Mouse (Mus musculus) macrophage (primary cell): ENCODE data around the gene Smg9. TPM values are rescaled to one million over a fixed set of nuclear protein-coding genes. Genes with fewer than 3 reads are reported as not detected.

Experiments
- H3K27ac ChIP-seq: fragments of 350-480 bp; formaldehyde crosslinking; 2 replicates; pipeline ENCODE4 v1.9.0; 2021
- H3K36me3 ChIP-seq: fragments of 350-480 bp; formaldehyde crosslinking; 2 replicates; pipeline ENCODE4 v1.9.0; 2021; ENCODE audit errors: inconsistent target
- H3K4me3 ChIP-seq: fragments of 350-480 bp; formaldehyde crosslinking; 2 replicates; pipeline ENCODE4 v1.9.0; 2021; ENCODE audit errors: inconsistent target
- H3K79me2 ChIP-seq: fragments of 350-480 bp; formaldehyde crosslinking; 2 replicates; pipeline ENCODE4 v1.9.0; 2021; ENCODE audit errors: inconsistent target
- WGBS: methylation state at CpG from one replicate; pipeline ENCODE4 v1.1.7; 2026; ENCODE audit warnings: inconsistent platforms; ENCODE audit not compliant: missing documents; 5-methylcytosine and 5-hydroxymethylcytosine counted together
- polyA plus RNA-seq: library from polyadenylated mRNA; stranded (reverse); fragments of 250-400 nt; gene quantifications from 3 replicates; pipeline ENCODE4 v1.2.4, GENCODE M21; 2018; ENCODE audit warnings: inconsistent platforms

Smg9 gene
- polyA plus RNA-seq, 1 experiment from 2014 or later: 19.7 TPM

DNA sequence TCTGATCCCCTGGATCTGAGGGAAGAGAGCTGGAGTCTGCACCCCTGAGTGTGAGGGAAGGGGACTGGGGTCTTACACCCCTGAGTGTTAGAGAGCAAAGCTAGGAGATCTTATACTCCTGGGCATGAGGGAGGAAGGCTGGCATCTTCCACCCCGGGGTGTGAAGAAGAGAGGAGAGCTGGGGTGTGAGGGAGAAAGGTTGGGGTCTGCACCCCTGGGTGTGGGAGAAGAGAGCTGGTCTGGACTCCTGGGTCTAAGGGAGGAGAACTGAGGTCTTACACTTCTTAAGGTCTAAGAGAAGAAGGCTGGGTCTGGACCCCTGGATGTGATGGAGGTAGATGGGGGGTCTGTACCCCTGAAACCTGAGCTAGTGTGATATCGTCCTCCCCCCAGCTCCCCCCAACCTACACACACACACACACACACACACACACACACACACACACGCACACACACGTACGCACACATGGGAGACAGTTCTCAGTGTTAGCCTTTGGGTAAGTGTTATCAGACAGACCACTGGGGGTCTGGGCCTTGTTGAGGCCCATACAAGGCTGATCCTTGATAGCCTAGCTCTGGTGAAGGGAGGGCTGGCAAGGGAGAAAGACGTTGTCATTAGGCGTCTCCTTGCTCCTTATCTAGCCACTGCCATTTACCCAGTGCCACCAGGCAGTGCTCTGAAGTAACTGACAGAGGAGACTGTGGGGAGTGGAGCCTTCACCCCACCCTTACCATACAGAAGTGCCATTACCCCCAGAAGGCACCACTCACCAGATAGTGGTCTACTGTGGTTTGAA is 28.2 kb upstream of the Smg9 start:
- peak overlapping the region; percentile 90 for H3K27ac ChIP-seq
- H3K79me2 ChIP-seq: peaks cover 48% of the 10 kb centered on the region
- WGBS: 22% methylated on average over 7 of the region's 7 CpGs
- H3K4me3 ChIP-seq: peak overlapping the region; percentile 79
- H3K36me3 ChIP-seq: no peaks in the 10 kb centered on the region

DNA sequence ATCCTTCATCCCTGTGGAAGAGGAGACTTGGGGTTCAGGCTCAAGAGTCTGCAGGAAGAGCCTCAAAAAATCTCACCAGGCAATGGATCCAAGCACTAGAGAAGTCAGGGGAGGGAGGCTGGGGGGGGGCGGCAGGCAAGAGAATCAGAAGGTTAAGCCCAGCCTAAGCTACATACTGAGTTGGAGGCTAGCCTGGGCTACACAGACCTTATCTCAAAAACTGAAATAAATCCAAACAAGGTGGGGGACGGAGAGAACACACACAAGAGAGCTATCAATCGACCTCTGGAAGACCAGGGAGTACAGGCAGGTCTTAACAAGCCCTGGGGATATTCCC is 27.6 kb upstream of the Smg9 start:
- Histone ChIP-seq H3K36me3 (no peaks in the 10 kb centered on the region), H3K79me2 (peaks cover 53% of the 10 kb centered on the region), H3K27ac (peak overlapping the region; percentile 90), H3K4me3 (peak overlapping the region; percentile 79)
- WGBS: 24% methylated on average over 3 of the region's 3 CpGs

DNA sequence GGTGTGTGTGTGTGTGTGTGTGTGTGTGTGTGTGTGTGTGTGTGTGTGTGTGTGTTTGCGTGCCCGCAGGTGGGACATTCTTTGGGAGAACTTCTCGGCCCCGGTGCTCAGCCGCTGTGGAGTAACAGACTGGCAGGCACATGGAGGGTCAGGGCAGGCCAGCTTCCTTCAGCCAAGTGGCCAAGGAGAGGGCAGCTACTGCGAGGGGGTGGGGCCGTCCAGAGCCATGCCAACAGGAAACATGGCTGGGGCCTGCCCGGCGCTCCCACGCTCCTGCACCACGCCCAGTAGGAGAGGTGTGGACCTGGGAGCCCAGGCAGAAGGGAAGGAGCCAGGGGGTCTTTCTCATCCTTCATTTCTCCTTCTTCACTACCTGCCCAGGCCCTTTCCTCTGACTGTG is 27.1 kb upstream of the Smg9 start:
- Histone ChIP-seq H3K79me2 (peaks cover 57% of the 10 kb centered on the region), H3K36me3 (no peaks in the 10 kb centered on the region), H3K4me3 (peak overlapping the region; percentile 79), H3K27ac (peak overlapping the region; percentile 90)
- WGBS: 4% methylated on average over 9 of the region's 11 CpGs

DNA sequence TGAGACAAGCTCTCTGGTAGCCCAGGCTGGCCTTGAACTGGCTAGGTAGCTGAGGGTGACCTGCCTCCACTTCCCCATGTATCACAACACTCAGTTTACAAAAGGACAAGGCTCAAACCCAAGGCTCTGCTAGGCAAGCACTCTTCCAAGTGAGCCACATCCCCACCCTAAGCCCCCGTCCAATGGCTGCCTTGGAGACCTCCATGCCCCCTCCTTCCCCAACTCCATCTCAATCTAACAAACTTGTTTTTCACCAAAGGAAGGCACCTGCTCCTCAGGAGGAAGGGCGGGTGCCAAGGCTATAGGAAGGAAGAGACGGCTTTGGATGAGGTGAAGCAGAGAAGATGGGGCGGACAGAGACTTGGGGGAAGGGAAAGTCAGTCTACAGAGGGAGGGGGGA is 26.6 kb upstream of the Smg9 start:
- H3K36me3 ChIP-seq: no peaks in the 10 kb centered on the region
- H3K27ac ChIP-seq: peak overlapping the region; percentile 90
- H3K4me3 ChIP-seq: peak overlapping the region; percentile 79; the same call in 1 of the 2 replicates
- H3K79me2 ChIP-seq: peaks cover 57% of the 10 kb centered on the region
- 43% methylated on average over 2 of the region's 4 CpGs for WGBS

DNA sequence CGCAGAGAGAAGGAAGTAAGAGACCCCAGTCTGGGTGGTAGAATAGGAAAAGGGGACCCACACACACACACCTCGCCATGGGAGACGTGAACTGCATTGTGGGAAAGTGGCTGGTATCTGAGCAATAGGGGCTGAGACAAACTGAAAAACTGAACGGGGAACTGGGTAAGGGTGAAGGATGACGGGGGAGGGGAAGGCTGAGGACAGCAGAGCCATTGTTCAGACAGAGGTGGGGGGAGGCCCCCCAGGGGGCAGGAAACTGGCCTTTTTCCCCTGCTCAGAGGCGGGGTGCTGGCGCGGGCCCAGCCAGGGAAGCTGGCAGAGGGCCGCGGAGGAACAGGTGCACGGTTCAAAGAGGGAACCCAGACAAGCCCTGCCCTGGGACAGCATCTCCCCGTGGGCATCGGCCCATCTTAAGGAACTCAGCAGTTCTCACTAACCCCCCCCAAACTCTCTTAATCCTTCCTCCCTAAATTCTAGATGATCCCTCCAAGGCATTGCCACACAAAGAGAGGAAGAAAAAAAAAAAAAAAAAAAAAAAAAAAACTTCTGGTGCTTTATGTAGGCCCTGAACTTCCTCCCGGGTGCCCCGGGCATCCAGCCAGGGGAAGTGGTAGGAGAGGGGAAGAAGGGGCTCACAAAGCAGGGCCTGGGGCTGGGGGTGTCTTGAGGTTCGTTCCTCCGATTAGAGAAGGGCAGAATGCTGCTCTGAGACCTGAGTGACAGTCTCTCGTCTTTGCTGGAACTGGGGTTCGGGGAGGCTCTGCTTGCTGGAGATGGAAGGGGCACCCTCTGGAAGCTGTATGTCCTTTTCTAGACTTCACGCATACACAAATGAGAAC is 25.7 kb upstream of the Smg9 start:
- WGBS: 10% methylated on average over 18 of the region's 20 CpGs
- H3K79me2 ChIP-seq: peaks cover 66% of the 10 kb centered on the region

DNA sequence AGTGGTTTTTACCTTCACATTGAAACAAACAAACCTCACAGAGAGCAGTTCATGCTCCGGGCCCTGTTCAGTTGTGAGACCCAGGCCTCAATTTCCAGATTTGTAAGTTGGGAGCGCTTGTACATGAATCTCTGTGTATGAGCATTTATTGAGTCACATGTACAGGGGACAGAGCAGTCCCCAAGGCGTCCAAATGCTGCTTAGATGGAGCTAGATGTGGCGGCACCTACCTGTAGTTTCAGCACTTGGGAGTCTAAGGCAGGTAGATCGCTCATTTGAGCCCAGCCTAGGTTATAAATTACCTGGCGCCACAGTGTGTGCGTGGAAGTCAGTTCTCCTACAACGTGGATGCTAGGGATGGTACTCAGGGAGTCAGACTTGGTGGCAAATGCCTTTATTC is 23.0 kb upstream of the Smg9 start:
- WGBS: 91% methylated on average over 8 of the region's 8 CpGs
- Histone ChIP-seq H3K27ac (no peak overlapping the region), H3K4me3 (no peak overlapping the region), H3K79me2 (peaks cover 77% of the 10 kb centered on the region), H3K36me3 (no peaks in the 10 kb centered on the region)

More for the DNA sequence above, 25.7 kb upstream of the Smg9 start:
- Histone ChIP-seq H3K27ac (peak overlapping the region; percentile 90), H3K4me3 (no peak overlapping the region), H3K36me3 (no peaks in the 10 kb centered on the region)

DNA sequence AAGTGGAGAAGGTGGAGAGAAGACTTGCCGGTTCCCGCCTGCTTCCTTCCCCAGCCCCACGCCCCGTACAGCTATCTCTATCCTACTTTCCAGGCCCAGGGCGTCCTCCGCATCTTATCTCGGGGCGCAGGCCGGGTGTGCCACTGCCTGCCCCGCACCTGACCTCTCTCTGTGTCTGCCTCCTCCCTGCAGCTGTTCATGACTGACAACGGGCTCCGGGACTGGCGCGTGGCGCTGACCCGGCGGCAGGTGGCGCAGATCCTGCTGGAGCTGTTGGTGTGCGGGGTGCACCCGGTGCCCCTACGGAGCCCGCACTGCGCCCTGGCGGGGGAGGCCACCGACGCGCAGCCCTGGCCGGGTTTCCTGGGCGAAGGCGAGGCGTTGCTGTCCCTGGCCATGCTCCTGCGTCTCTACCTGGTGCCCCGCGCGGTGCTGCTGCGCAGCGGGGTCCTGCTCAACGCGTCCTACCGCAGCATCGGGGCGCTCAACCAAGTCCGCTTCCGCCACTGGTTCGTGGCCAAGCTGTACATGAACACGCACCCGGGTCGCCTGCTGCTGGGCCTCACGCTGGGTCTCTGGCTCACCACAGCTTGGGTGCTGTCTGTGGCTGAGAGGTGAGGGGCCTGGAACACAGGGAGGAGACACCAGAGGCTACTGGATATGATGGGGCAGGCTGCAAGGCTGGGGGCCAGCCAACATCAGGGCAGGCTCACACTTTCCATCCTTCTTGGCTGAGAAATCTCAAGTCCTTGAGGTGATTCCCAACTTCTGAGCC is 22.1 kb upstream of the Smg9 start:
- peaks cover 77% of the 10 kb centered on the region for H3K79me2 ChIP-seq
- H3K4me3 ChIP-seq: no peak overlapping the region
- H3K27ac ChIP-seq: no peak overlapping the region
- H3K36me3 ChIP-seq: no peaks in the 10 kb centered on the region; the same call in 1 of the 2 replicates
- WGBS: 79% methylated on average over 33 of the region's 49 CpGs

DNA sequence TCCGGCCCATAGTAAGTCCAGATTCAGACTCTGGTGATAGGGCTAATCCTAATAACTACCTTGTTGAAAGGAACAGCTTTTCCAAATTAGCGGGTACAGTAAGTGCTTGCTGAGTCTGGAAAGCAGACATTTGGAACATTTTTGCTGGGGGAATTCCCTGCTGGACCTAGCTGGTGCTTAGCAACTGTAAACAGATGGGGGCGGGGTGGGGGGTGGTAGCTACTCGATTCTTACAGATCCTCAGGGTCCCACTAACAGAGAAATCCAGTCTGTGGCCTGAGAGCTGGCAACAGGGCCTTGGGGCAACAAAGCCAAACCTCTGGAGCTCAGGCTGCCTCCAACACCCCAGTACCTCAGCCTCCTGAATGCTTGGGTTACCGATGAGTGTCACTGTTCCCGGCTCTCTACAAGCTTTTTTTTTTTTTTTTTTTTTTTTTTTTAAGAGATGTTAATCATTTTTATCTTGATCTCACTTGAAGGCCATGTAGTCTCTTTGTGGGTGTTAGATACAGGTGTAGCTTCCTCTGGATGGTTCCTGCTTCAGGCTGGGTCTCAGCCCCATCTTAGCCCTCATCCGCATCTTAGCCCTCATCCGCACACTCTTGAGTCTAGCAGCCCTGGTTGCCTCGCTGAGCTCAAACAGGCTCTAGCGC is 21.2 kb upstream of the Smg9 start:
- H3K36me3 ChIP-seq: peaks cover under 1% of the 10 kb centered on the region; the same call in 1 of the 2 replicates
- no peak overlapping the region for H3K4me3 ChIP-seq
- 92% methylated on average over 9 of the region's 10 CpGs for WGBS
- H3K27ac ChIP-seq: no peak overlapping the region
- H3K79me2 ChIP-seq: peaks cover 80% of the 10 kb centered on the region

DNA sequence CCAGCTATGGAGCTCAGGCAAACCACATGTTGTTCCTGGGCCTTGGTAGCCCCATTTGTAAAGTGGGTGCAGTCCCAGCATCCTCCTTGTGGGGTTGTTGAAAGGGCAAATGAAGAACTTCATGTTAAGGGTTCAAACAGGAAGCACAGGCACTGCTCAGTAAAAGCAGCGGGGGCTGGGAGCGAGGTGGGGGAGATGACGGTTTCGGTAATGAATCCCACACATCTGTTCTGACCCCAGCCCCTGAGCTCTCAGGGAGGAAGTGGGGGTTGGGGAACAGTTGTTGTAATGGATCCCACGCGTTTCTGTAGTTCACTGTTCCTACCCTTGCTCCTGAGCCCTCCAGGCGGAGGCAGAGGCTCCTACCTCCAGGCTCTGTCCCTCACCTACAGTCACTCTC is 19.5 kb upstream of the Smg9 start:
- Histone ChIP-seq H3K36me3 (peaks cover 5% of the 10 kb centered on the region; the same call in 1 of the 2 replicates), H3K27ac (peak overlapping the region; percentile 50), H3K4me3 (no peak overlapping the region), H3K79me2 (peaks cover 90% of the 10 kb centered on the region)
- 23% methylated on average over 7 of the region's 7 CpGs for WGBS

DNA sequence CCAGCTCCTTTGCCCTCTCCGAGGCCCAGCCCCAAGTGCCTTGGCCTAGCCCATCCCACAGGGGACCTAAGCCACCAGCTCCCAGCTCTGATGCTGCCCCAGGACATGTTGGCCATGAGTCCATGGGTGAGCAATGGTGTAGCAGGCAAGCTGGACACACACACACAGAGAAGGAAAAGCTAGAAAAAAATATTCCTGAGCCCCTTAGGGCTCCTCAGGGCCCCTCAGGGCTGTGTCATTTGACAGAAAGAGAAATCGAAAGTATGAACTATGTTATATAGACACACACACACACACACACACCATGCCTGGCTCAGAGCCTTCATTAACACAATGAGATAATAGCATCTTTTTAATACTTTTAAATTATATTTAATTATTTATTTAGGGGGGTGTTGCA is 19.0 kb upstream of the Smg9 start:
- Histone ChIP-seq H3K79me2 (peaks cover 90% of the 10 kb centered on the region), H3K27ac (peak overlapping the region; percentile 50), H3K36me3 (peaks cover 5% of the 10 kb centered on the region; the same call in 1 of the 2 replicates), H3K4me3 (no peak overlapping the region)
- 45% methylated on average over 2 of the region's 2 CpGs for WGBS

DNA sequence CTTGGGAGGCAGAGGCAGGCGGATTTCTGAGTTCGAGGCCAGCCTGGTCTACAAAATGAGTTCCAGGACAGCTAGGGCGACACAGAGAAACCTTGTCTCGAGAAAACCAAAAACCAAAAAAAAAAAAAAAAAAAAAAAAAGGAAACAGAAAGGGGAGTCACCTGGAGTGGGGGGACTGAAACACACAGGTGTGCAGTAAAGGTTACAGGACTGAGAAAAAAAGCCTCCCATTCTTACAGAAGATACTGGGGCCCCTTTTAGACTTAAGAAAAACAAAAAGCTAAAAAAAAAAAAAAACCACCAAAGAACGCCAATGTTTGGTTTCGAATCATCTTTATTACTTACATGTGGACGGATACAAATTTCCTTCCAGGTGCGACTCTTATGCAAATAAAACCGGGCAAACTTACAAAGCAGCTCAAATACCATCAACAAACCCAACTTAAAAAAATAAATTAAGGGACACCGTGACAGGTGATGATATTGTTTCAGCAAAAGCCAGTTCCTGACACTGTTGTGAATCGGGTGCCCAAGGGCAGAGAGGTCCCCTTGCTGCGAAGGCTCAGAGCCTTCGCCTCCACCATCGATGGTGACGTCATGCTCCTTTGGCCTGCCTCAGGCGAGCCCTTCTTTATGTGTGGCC is 16.6 kb upstream of the Smg9 start:
- Histone ChIP-seq H3K4me3 (no peak overlapping the region), H3K36me3 (peaks cover 5% of the 10 kb centered on the region; the same call in 1 of the 2 replicates), H3K27ac (no peak overlapping the region), H3K79me2 (peaks cover 81% of the 10 kb centered on the region)
- WGBS: 96% methylated on average over 12 of the region's 16 CpGs

DNA sequence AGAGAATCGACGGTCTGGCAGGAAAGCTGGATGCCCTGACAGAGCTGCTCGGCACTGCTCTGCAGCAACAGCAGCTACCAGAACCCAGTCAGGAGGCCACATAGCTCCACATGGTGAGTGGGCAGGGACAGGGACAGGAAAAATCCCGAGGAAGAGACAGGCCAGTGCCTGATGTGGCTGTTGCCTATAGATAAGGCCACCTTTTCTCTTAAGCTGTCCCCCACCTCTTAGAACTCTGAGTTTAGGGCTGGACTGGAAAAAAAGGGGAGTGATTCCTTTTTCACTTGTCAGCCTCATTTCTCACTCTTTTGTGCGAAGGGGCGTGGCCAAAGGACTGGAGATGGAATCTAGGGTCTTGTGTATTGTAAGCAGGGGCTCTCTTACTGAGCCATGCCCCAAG is 15.3 kb upstream of the Smg9 start:
- Histone ChIP-seq H3K79me2 (peaks cover 80% of the 10 kb centered on the region), H3K36me3 (peaks cover 5% of the 10 kb centered on the region; the same call in 1 of the 2 replicates), H3K27ac (peak overlapping the region; percentile 7; the same call in 1 of the 2 replicates), H3K4me3 (no peak overlapping the region)
- WGBS: 85% methylated on average over 6 of the region's 6 CpGs

DNA sequence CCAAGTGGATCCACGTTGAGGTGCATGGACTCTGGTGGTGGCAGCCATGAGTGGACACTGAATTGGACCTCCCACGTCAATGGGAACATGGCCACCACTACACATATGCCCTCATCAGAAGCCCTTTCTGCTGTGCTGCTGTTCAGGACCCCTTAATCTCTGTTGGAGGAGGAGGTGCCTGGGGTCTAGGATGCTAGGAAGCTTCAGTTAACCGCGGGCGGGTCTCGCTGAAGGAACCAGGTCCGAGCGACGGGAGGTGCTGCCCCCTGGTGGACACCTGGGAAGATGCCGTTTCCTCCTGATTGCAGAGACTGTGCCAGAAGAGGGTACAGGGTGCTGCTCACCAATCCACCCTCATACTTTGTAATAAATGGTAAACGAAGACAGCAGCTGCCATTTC is 14.6 kb upstream of the Smg9 start:
- peaks cover 5% of the 10 kb centered on the region; the same call in 1 of the 2 replicates for H3K36me3 ChIP-seq
- peak overlapping the region; percentile 98; the same call in 1 of the 2 replicates for H3K27ac ChIP-seq
- peaks cover 76% of the 10 kb centered on the region for H3K79me2 ChIP-seq
- no peak overlapping the region for H3K4me3 ChIP-seq
- 22% methylated on average over 11 of the region's 11 CpGs for WGBS
